Mouse (Mus musculus): Measurements from ENCODE around the gene Slc43a1. TPM values are rescaled to one million over a fixed set of nuclear protein-coding genes. Genes with fewer than 3 reads are reported as not detected.
A peak's percentile ranks its signal among the peaks of the same experiment; 100 is the strongest.

The Slc43a1 gene
- polyA plus RNA-seq, 1 experiment from 2014 or later, result 14.3 TPM

GRCm38 (mm10) chr2:84837817-84838592 lies 645 bp upstream of the Slc43a1 start:
- ATAC-seq (ENCODE audit: low read depth), result no peak
- no peaks in the 10 kb centered on the region for H3K9me3 ChIP-seq (ENCODE audit: control insufficient read depth, low read length)
- H3K4me1 ChIP-seq (ENCODE audit: control insufficient read depth, insufficient read depth, low read length), result peaks cover 14% of the 10 kb centered on the region
- no peak overlapping the region for H3K27ac ChIP-seq (replicated peaks; ENCODE audit: low read depth, low read length)
- 0 out of 2 replicates have a peak, but pooled peaks cover 6% of the 10 kb centered on the region for H3K27me3 ChIP-seq (replicated peaks; ENCODE audit: control insufficient read depth, insufficient read depth, low read length)
- no peaks in the 10 kb centered on the region for H3K36me3 ChIP-seq (ENCODE audit: control insufficient read depth, insufficient read depth, low read length)
- H3K9ac ChIP-seq (ENCODE audit: low read depth, low read length), result no peak overlapping the region
- 27% methylated on average over 9 of the region's 9 CpGs for WGBS
- peak; percentile 31 for DNase-seq (ENCODE audit: low spot score)
- peak overlapping the region; percentile 91; the same call in 1 of the 2 replicates for H3K4me2 ChIP-seq (ENCODE audit: low read depth, low read length)
- no peak overlapping the region for H3K4me3 ChIP-seq (ENCODE audit: low read depth, low read length)

DNA sequence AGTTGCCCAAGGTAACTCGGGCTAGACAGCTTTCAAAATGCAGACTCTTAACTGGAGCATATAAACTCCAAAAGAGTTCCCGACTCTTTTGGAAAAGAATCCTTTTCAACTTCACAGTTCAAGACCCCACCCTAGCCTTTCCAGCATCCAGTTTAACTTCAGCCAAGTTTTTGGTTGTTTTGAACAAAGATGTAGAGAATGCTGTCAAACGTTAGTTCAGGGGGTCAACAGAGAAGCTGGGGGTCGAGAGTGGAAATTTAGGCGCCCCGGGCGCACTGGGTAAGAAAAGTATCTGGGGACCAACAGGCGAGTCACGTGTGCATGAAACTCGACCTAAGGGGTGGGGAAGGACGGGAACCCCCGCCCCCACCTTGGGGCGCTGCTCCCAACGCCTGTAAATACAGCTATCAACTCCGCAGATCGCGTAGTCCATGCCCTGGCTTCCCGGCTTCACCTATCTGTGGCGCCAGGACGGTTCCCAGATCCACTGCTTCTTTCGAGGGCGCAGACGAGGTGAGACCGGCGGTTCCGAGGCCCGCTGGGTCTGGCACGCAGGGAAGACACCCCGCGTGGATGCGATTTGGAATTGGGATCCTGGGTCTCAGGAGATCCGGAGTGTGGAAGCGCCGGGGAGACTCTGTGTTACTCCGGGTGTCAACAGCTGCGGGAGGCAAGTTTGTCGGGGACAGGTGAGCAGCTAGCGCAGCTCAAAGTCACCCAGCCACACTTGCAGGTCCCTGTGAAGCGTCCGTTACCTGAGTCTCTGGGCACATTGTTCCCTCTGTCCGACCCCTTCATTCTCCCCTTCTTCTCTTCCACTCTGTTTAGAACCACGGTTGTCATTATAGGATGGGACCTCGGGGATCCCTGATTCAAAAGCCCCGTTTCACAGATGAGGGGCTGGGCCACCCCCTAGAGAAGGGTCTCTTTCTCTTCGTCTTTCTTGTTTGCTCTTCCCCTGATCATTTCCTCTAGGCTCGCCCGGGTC lies 637 bp downstream of the Slc43a1 start:
- Histone ChIP-seq H3K27ac (replicated peaks; ENCODE audit: low read depth, low read length) (peak overlapping the region; percentile 88), H3K36me3 (ENCODE audit: control insufficient read depth, insufficient read depth, low read length) (no peaks in the 10 kb centered on the region), H3K4me3 (ENCODE audit: low read depth, low read length) (peak overlapping the region; percentile 66), H3K9ac (ENCODE audit: low read depth, low read length) (peak overlapping the region; percentile 83), H3K27me3 (replicated peaks; ENCODE audit: control insufficient read depth, insufficient read depth, low read length) (0 out of 2 replicates have a peak, but pooled peaks cover 6% of the 10 kb centered on the region), H3K9me3 (ENCODE audit: control insufficient read depth, low read length) (no peaks in the 10 kb centered on the region), H3K4me1 (ENCODE audit: control insufficient read depth, insufficient read depth, low read length) (peaks cover 14% of the 10 kb centered on the region), H3K4me2 (ENCODE audit: low read depth, low read length) (peak overlapping the region; percentile 91)
- WGBS, result under 1% methylated on average over 44 of the region's 47 CpGs
- peak; percentile 39 for ATAC-seq (ENCODE audit: low read depth)
- DNase-seq (ENCODE audit: low spot score), result peak; percentile 80

- no peaks in the 10 kb centered on the region for H3K9me3 ChIP-seq (ENCODE audit: control insufficient read depth, low read length)
- under 1% methylated on average over 36 of the region's 54 CpGs for WGBS
- no peaks in the 10 kb centered on the region for H3K36me3 ChIP-seq (ENCODE audit: control insufficient read depth, insufficient read depth, low read length)
- H3K4me1 ChIP-seq (ENCODE audit: control insufficient read depth, insufficient read depth, low read length), result peaks cover 14% of the 10 kb centered on the region
- peak overlapping the region; percentile 91 for H3K4me2 ChIP-seq (ENCODE audit: low read depth, low read length)
- peak overlapping the region; percentile 83 for H3K9ac ChIP-seq (ENCODE audit: low read depth, low read length)
- DNase-seq (ENCODE audit: low spot score) (peak; percentile 92), ATAC-seq (ENCODE audit: low read depth) (peak; percentile 92)
- peak overlapping the region; percentile 66 for H3K4me3 ChIP-seq (ENCODE audit: low read depth, low read length)
- 0 out of 2 replicates have a peak, but pooled peaks cover 6% of the 10 kb centered on the region for H3K27me3 ChIP-seq (replicated peaks; ENCODE audit: control insufficient read depth, insufficient read depth, low read length)
- peak overlapping the region; percentile 88 for H3K27ac ChIP-seq (replicated peaks; ENCODE audit: low read depth, low read length)
Measured at GRCm38 (mm10) chr2:84840016-84840747, 1.5 kb downstream of the Slc43a1 start.

GRCm38 (mm10) chr2:84840748-84841563 lies 2.3 kb downstream of the Slc43a1 start:
- Histone ChIP-seq H3K9ac (ENCODE audit: low read depth, low read length) (peak overlapping the region; percentile 83), H3K36me3 (ENCODE audit: control insufficient read depth, insufficient read depth, low read length) (no peaks in the 10 kb centered on the region), H3K4me3 (ENCODE audit: low read depth, low read length) (peak overlapping the region; percentile 66), H3K9me3 (ENCODE audit: control insufficient read depth, low read length) (no peaks in the 10 kb centered on the region), H3K4me1 (ENCODE audit: control insufficient read depth, insufficient read depth, low read length) (peaks cover 14% of the 10 kb centered on the region), H3K4me2 (ENCODE audit: low read depth, low read length) (peak overlapping the region; percentile 91), H3K27me3 (replicated peaks; ENCODE audit: control insufficient read depth, insufficient read depth, low read length) (0 out of 2 replicates have a peak, but pooled peaks cover 6% of the 10 kb centered on the region), H3K27ac (replicated peaks; ENCODE audit: low read depth, low read length) (peak overlapping the region; percentile 88)
- ATAC-seq (ENCODE audit: low read depth), result no peak
- WGBS, result 7% methylated on average over 17 of the region's 17 CpGs
- no peak for DNase-seq (ENCODE audit: low spot score)

- no peak for ATAC-seq (ENCODE audit: low read depth)
- Histone ChIP-seq H3K4me1 (ENCODE audit: control insufficient read depth, insufficient read depth, low read length) (peaks cover 14% of the 10 kb centered on the region), H3K9ac (ENCODE audit: low read depth, low read length) (no peak overlapping the region), H3K36me3 (ENCODE audit: control insufficient read depth, insufficient read depth, low read length) (no peaks in the 10 kb centered on the region; the same call in 1 of the 2 replicates), H3K27ac (replicated peaks; ENCODE audit: low read depth, low read length) (no peak overlapping the region), H3K27me3 (replicated peaks; ENCODE audit: control insufficient read depth, insufficient read depth, low read length) (0 out of 2 replicates have a peak, but pooled peaks cover 6% of the 10 kb centered on the region), H3K4me3 (ENCODE audit: low read depth, low read length) (peak overlapping the region; percentile 66; the same call in 1 of the 2 replicates), H3K4me2 (ENCODE audit: low read depth, low read length) (peak overlapping the region; percentile 91), H3K9me3 (ENCODE audit: control insufficient read depth, low read length) (no peaks in the 10 kb centered on the region)
- DNase-seq (ENCODE audit: low spot score), result no peak
Measured at GRCm38 (mm10) chr2:84841905-84842304, 3.3 kb downstream of the Slc43a1 start.

GRCm38 (mm10) chr2:84843654-84844053 lies 5.0 kb downstream of the Slc43a1 start:
- DNase-seq (ENCODE audit: low spot score), result no peak
- ATAC-seq (ENCODE audit: low read depth), result no peak
- H3K36me3 ChIP-seq (ENCODE audit: control insufficient read depth, insufficient read depth, low read length), result no peaks in the 10 kb centered on the region; the same call in 1 of the 2 replicates
- WGBS, result 66% methylated on average over 6 of the region's 6 CpGs
- no peak overlapping the region for H3K27ac ChIP-seq (replicated peaks; ENCODE audit: low read depth, low read length)
- no peak overlapping the region for H3K4me3 ChIP-seq (ENCODE audit: low read depth, low read length)
- H3K4me1 ChIP-seq (ENCODE audit: control insufficient read depth, insufficient read depth, low read length), result peaks cover 12% of the 10 kb centered on the region
- no peak overlapping the region for H3K9ac ChIP-seq (ENCODE audit: low read depth, low read length)
- no peak overlapping the region for H3K4me2 ChIP-seq (ENCODE audit: low read depth, low read length)
- H3K9me3 ChIP-seq (ENCODE audit: control insufficient read depth, low read length), result no peaks in the 10 kb centered on the region
- H3K27me3 ChIP-seq (replicated peaks; ENCODE audit: control insufficient read depth, insufficient read depth, low read length), result 0 out of 2 replicates have a peak, but pooled peaks cover 1% of the 10 kb centered on the region

- DNase-seq (ENCODE audit: low spot score) (no peak), ATAC-seq (ENCODE audit: low read depth) (no peak)
- Histone ChIP-seq H3K4me1 (ENCODE audit: control insufficient read depth, insufficient read depth, low read length) (peaks cover 11% of the 10 kb centered on the region), H3K36me3 (ENCODE audit: control insufficient read depth, insufficient read depth, low read length) (peaks cover 12% of the 10 kb centered on the region; the same call in 1 of the 2 replicates), H3K27me3 (replicated peaks; ENCODE audit: control insufficient read depth, insufficient read depth, low read length) (no peaks in the 10 kb centered on the region), H3K9me3 (ENCODE audit: control insufficient read depth, low read length) (no peaks in the 10 kb centered on the region), H3K4me2 (ENCODE audit: low read depth, low read length) (no peak overlapping the region), H3K9ac (ENCODE audit: low read depth, low read length) (no peak overlapping the region), H3K4me3 (ENCODE audit: low read depth, low read length) (no peak overlapping the region), H3K27ac (replicated peaks; ENCODE audit: low read depth, low read length) (no peak overlapping the region)
- 68% methylated on average over 1 of the region's 1 CpGs for WGBS
Measured at GRCm38 (mm10) chr2:84845226-84845625, 6.6 kb downstream of the Slc43a1 start.

All from embryonic facial prominence, embryonic 14.5 days (tissue).